Mouse (Mus musculus): ENCODE measurements around the gene Eloa. TPM values are rescaled to one million over a fixed set of nuclear protein-coding genes. Genes with fewer than 3 reads are reported as not detected.

Eloa gene
- polyA plus RNA-seq, 1 experiment from 2014 or later: 23.3 TPM

GRCm38 (mm10) chr4:136052534-136053246 lies 31.1 kb upstream of the Eloa start:
- Histone ChIP-seq H3K4me2 (peak overlapping the region; percentile 76), H3K9me3 (replicated peaks) (no peaks in the 10 kb centered on the region), H3K4me1 (peaks cover 34% of the 10 kb centered on the region), H3K27me3 (replicated peaks) (no peaks in the 10 kb centered on the region), H3K4me3 (replicated peaks) (peak overlapping the region; percentile 92), H3K27ac (replicated peaks) (peak overlapping the region; percentile 91), H3K9ac (replicated peaks) (peak overlapping the region; percentile 96), H3K36me3 (peaks cover 34% of the 10 kb centered on the region)
- peak; percentile 88 for ATAC-seq (ENCODE audit: low FRiP score)
- WGBS: under 1% methylated on average over 48 of the region's 50 CpGs

- 4% methylated on average over 3 of the region's 3 CpGs for WGBS
- H3K9me3 ChIP-seq (replicated peaks): no peaks in the 10 kb centered on the region
These were observed 30.5 kb upstream of the Eloa start for GRCm38 (mm10) chr4:136052060-136052459.

GRCm38 (mm10) chr4:136050226-136050625 lies 28.7 kb upstream of the Eloa start:
- ATAC-seq (ENCODE audit: low FRiP score): no peak
- no peak overlapping the region for H3K27ac ChIP-seq (replicated peaks)
- no peaks in the 10 kb centered on the region for H3K9me3 ChIP-seq (replicated peaks)
- no peak overlapping the region for H3K4me2 ChIP-seq
- H3K36me3 ChIP-seq: peaks cover 51% of the 10 kb centered on the region
- WGBS: 96% methylated on average over 6 of the region's 6 CpGs
- no peak overlapping the region for H3K4me3 ChIP-seq (replicated peaks)
- no peaks in the 10 kb centered on the region for H3K27me3 ChIP-seq (replicated peaks)
- no peak overlapping the region for H3K9ac ChIP-seq (replicated peaks)
- peaks cover 34% of the 10 kb centered on the region for H3K4me1 ChIP-seq

More at GRCm38 (mm10) chr4:136052060-136052459, 30.5 kb upstream of the Eloa start:
- no peak overlapping the region; the same call in 1 of the 2 replicates for H3K27ac ChIP-seq (replicated peaks)
- ATAC-seq (ENCODE audit: low FRiP score): no peak
- no peaks in the 10 kb centered on the region for H3K27me3 ChIP-seq (replicated peaks)
- peaks cover 40% of the 10 kb centered on the region for H3K36me3 ChIP-seq
- H3K4me1 ChIP-seq: peaks cover 34% of the 10 kb centered on the region
- peak overlapping the region; percentile 92 for H3K4me3 ChIP-seq (replicated peaks)
- peak overlapping the region; percentile 96 for H3K9ac ChIP-seq (replicated peaks)
- H3K4me2 ChIP-seq: peak overlapping the region; percentile 76

- Histone ChIP-seq H3K36me3 (peaks cover 57% of the 10 kb centered on the region), H3K27ac (replicated peaks) (no peak overlapping the region), H3K27me3 (replicated peaks) (no peaks in the 10 kb centered on the region), H3K4me3 (replicated peaks) (no peak overlapping the region), H3K9me3 (replicated peaks) (no peaks in the 10 kb centered on the region), H3K4me2 (no peak overlapping the region), H3K4me1 (peaks cover 34% of the 10 kb centered on the region), H3K9ac (replicated peaks) (no peak overlapping the region)
- WGBS: 76% methylated on average over 4 of the region's 4 CpGs
- no peak for ATAC-seq (ENCODE audit: low FRiP score)
These were observed 26.9 kb upstream of the Eloa start for GRCm38 (mm10) chr4:136048291-136049032.

GRCm38 (mm10) chr4:136047626-136048025 lies 26.1 kb upstream of the Eloa start:
- Histone ChIP-seq H3K27me3 (replicated peaks) (no peaks in the 10 kb centered on the region), H3K27ac (replicated peaks) (no peak overlapping the region), H3K4me3 (replicated peaks) (no peak overlapping the region), H3K9ac (replicated peaks) (no peak overlapping the region), H3K4me2 (no peak overlapping the region), H3K36me3 (peaks cover 57% of the 10 kb centered on the region), H3K9me3 (replicated peaks) (no peaks in the 10 kb centered on the region), H3K4me1 (peaks cover 34% of the 10 kb centered on the region)
- no peak for ATAC-seq (ENCODE audit: low FRiP score)
- 53% methylated on average over 4 of the region's 4 CpGs for whole genome bisulfite sequencing

GRCm38 (mm10) chr4:136046888-136047287 lies 25.3 kb upstream of the Eloa start:
- peaks cover 30% of the 10 kb centered on the region for H3K4me1 ChIP-seq
- no peak overlapping the region for H3K27ac ChIP-seq (replicated peaks)
- no peak for ATAC-seq (ENCODE audit: low FRiP score)
- H3K4me2 ChIP-seq: no peak overlapping the region
- H3K9ac ChIP-seq (replicated peaks): no peak overlapping the region
- peaks cover 57% of the 10 kb centered on the region for H3K36me3 ChIP-seq
- WGBS: 80% methylated on average over 6 of the region's 6 CpGs
- H3K4me3 ChIP-seq (replicated peaks): no peak overlapping the region
- H3K27me3 ChIP-seq (replicated peaks): no peaks in the 10 kb centered on the region
- H3K9me3 ChIP-seq (replicated peaks): no peaks in the 10 kb centered on the region

- peaks cover 12% of the 10 kb centered on the region for H3K4me1 ChIP-seq
- no peak overlapping the region for H3K9ac ChIP-seq (replicated peaks)
- H3K9me3 ChIP-seq (replicated peaks): no peaks in the 10 kb centered on the region
- no peaks in the 10 kb centered on the region for H3K27me3 ChIP-seq (replicated peaks)
- peaks cover 42% of the 10 kb centered on the region for H3K36me3 ChIP-seq
- no peak for ATAC-seq (ENCODE audit: low FRiP score)
- no peak overlapping the region for H3K27ac ChIP-seq (replicated peaks)
- H3K4me3 ChIP-seq (replicated peaks): no peak overlapping the region
- 89% methylated on average over 5 of the region's 5 CpGs for WGBS
- H3K4me2 ChIP-seq: no peak overlapping the region
These were observed 23.5 kb upstream of the Eloa start for GRCm38 (mm10) chr4:136045091-136045490.

- no peaks in the 10 kb centered on the region for H3K9me3 ChIP-seq (replicated peaks)
- no peak overlapping the region for H3K27ac ChIP-seq (replicated peaks)
- peaks cover 30% of the 10 kb centered on the region for H3K36me3 ChIP-seq
- no peak overlapping the region for H3K4me2 ChIP-seq
- no peak overlapping the region for H3K4me3 ChIP-seq (replicated peaks)
- H3K27me3 ChIP-seq (replicated peaks): no peaks in the 10 kb centered on the region
- ATAC-seq (ENCODE audit: low FRiP score): no peak
- H3K9ac ChIP-seq (replicated peaks): no peak overlapping the region
- 0 out of 2 replicates have a peak, but pooled peaks cover 5% of the 10 kb centered on the region for H3K4me1 ChIP-seq
- WGBS: 91% methylated on average over 6 of the region's 6 CpGs
These were observed 22.3 kb upstream of the Eloa start for GRCm38 (mm10) chr4:136043784-136044400.

GRCm38 (mm10) chr4:136035078-136035477 lies 13.5 kb upstream of the Eloa start:
- Histone ChIP-seq H3K9me3 (replicated peaks) (no peaks in the 10 kb centered on the region), H3K4me3 (replicated peaks) (no peak overlapping the region), H3K27me3 (replicated peaks) (no peaks in the 10 kb centered on the region), H3K9ac (replicated peaks) (no peak overlapping the region), H3K27ac (replicated peaks) (no peak overlapping the region), H3K36me3 (no peaks in the 10 kb centered on the region; the same call in 1 of the 2 replicates), H3K4me2 (no peak overlapping the region), H3K4me1 (peaks cover 11% of the 10 kb centered on the region; the same call in 1 of the 2 replicates)
- 81% methylated on average over 4 of the region's 4 CpGs for WGBS
- ATAC-seq (ENCODE audit: low FRiP score): no peak

- WGBS: 79% methylated on average over 1 of the region's 1 CpGs
- Histone ChIP-seq H3K9ac (replicated peaks) (no peak overlapping the region), H3K4me1 (peaks cover 11% of the 10 kb centered on the region; the same call in 1 of the 2 replicates), H3K9me3 (replicated peaks) (no peaks in the 10 kb centered on the region), H3K27ac (replicated peaks) (no peak overlapping the region), H3K27me3 (replicated peaks) (no peaks in the 10 kb centered on the region), H3K4me2 (no peak overlapping the region), H3K36me3 (no peaks in the 10 kb centered on the region; the same call in 1 of the 2 replicates), H3K4me3 (replicated peaks) (no peak overlapping the region)
- ATAC-seq (ENCODE audit: low FRiP score): no peak
These were observed 11.7 kb upstream of the Eloa start for GRCm38 (mm10) chr4:136033231-136033630.

- H3K9me3 ChIP-seq (replicated peaks): no peaks in the 10 kb centered on the region
These were observed 9.7 kb upstream of the Eloa start for GRCm38 (mm10) chr4:136030968-136031909.

More at GRCm38 (mm10) chr4:136030968-136031909, 9.7 kb upstream of the Eloa start:
- H3K4me1 ChIP-seq: peaks cover 11% of the 10 kb centered on the region; the same call in 1 of the 2 replicates
- no peak for ATAC-seq (ENCODE audit: low FRiP score)
- H3K4me3 ChIP-seq (replicated peaks): no peak overlapping the region
- H3K27me3 ChIP-seq (replicated peaks): no peaks in the 10 kb centered on the region
- no peak overlapping the region for H3K4me2 ChIP-seq
- WGBS: 7% methylated on average over 8 of the region's 8 CpGs
- H3K27ac ChIP-seq (replicated peaks): peak overlapping the region; percentile 23; the same call in 1 of the 2 replicates
- H3K36me3 ChIP-seq: 0 out of 2 replicates have a peak, but pooled peaks cover 5% of the 10 kb centered on the region
- H3K9ac ChIP-seq (replicated peaks): no peak overlapping the region; the same call in 1 of the 2 replicates

Measured in neural tube, embryonic 15.5 days (tissue).